Mouse (Mus musculus): Measurements from ENCODE around the gene Copz2.
"Not testable (repeated sequence)": the region's sequence is repeated elsewhere in the genome, so short reads cannot be mapped to it uniquely, and the experiment has no call there.

The Copz2 gene

DNA sequence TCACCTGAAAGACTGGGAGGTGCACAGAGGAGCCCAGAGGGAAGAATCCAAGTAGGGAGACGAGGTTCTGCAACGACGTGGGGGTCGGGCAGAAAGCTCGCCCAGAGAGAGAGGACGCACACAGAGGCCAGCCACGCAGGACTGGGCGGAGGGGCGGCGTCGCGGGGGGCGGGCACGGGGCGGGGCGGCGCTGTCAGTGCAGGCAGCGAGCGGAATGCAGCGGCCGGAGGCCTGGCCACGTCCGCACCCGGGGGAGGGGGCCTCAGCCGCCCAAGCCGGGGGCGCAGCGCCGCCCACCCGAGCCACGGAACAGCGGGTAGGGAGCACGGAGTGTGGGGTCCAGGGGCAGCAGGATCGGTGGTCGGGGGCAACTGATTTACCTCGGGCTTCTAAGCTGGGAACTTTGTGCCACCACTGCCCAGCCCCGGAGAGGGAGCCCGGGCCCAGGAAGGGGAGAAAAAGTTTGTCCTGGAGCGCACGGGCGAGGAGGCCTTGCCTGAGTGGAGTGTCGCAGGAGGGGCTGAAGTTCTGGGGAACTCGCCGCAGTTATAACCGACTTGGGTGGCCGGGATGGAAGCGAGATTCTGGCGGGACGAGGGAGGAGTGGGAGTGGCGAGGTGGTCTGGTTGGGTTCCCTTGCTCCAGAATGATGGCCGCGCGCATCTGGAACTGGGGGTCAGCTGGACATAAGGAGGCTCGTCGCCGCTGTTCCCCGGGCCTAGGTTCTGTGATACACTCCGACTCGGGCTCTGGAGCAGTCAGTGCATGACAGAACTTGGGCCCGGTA is at the start of gene Copz2:
Copz2 (plus strand) TSS at position 190 of the 787 bp plus-strand sequence.
- DNase-seq (ENCODE audit: low spot score in 2 of 2) = peak; percentile 61 to 65

- DNase-seq (ENCODE audit: low spot score in 2 of 2) = no peak
Observed at GRCm38 (mm10) chr11:96805606-96806005, 44.1 kb upstream of the Copz2 start.

- no peak for DNase-seq (ENCODE audit: low spot score in 2 of 2)
Observed at GRCm38 (mm10) chr11:96808066-96808465, 41.6 kb upstream of the Copz2 start.

GRCm38 (mm10) chr11:96809562-96810235 is 40.0 kb upstream of the Copz2 start:
- DNase-seq (ENCODE audit: low spot score in 2 of 2) = no peak

DNA sequence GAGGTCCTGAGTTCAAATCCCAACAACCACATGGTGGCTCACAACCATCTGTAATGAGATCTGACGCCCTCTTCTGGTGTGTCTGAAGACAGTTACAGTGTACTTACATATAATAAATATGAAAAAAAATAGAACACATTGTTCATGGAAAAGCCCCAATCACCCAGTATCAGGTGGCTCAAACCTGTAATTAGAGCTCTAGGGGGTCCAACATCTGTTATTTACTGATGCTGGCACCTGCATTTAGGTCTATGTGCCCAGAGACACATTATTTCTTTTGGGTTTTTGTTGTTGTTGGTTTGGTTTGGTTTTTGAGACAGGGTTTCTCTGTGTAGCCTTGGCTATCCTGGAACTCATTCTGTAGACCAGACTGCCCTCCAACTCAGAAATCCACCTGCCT is 38.5 kb upstream of the Copz2 start:
- not testable (repeated sequence) for DNase-seq (ENCODE audit: low spot score in 2 of 2)

DNA sequence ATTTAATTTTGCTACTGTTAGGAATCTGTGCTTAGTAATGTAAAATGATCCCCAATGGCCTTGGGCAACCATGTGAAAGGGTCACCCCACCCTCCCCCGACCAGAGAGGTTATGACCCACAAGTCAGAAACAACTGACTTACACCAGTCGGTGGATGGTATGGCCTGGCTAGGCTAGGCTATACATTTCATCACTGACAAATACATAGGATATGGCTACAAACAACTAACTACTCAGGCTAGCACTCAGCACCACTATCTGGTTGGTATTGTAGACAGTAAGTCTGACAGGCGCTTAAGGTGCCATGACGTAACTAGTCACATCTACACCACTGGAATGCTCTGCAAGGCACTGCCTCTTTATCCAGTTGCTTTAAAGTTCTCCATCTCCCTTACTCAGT is 36.2 kb upstream of the Copz2 start:
- no peak for DNase-seq (ENCODE audit: low spot score in 2 of 2)

DNA sequence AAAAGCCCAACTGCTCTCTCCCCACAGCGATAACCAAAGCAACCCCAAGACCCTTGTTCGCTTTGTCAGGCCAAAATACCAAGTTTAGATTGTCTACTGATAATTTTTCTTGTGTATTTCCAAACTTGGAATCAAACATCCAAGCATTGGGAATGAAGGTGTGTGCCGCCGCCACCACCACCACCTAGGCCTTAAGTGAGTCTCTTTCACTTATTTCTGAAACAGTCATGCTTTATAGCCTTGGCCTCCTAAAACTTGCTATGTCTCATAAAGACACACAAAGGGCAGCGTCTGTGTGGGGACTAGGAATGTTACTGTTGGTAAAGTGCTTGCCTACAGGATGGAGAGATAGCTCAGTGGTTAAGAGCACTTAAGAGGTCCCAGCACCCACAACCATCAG is 35.8 kb upstream of the Copz2 start:
- DNase-seq (ENCODE audit: low spot score in 2 of 2) = no peak

GRCm38 (mm10) chr11:96814443-96814842 is 35.2 kb upstream of the Copz2 start:
- no peak for DNase-seq (ENCODE audit: low spot score in 2 of 2)

- no peak for DNase-seq (ENCODE audit: low spot score in 2 of 2)
Observed at GRCm38 (mm10) chr11:96815895-96816294, 33.8 kb upstream of the Copz2 start.

DNA sequence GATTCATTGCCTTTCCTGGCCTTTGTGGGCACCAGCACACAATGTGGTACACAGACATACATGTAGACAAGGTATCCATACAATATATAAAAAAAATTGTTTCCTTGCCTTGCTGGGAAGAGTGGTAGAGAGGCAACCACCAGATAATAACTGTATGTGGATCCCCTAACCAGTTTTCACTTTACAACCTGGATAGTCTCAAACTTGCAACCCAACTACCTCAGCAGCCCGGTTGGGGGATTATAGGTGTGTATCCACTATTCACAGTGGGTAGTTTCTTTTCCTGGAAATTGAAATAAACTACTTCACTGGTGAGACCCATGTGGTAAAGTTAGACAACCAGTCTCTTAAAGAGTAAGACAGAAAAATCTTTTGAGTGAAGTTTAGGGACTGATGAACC is 33.2 kb upstream of the Copz2 start:
- DNase-seq (ENCODE audit: low spot score in 2 of 2) = no peak

DNA sequence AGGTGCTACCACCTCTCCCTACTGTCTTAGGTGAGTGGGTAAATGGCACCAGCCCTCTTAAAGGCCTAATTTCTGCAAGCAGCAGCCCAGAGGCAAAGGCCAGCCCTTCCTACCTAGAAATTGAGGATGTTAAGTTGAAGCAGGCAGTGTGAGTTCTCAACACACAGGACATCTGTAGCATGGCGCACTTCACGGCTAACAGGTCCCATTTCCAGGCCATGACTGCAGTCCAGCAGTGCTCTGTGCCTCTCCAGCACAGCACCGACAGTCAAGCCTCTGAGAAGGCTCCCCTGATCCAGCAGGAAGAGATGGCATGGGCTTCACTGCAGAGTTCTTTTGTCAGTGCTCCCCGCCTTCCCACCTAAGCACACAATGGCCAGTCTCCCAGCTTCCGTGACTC is 32.7 kb upstream of the Copz2 start:
- no peak for DNase-seq (ENCODE audit: low spot score in 2 of 2)

DNA sequence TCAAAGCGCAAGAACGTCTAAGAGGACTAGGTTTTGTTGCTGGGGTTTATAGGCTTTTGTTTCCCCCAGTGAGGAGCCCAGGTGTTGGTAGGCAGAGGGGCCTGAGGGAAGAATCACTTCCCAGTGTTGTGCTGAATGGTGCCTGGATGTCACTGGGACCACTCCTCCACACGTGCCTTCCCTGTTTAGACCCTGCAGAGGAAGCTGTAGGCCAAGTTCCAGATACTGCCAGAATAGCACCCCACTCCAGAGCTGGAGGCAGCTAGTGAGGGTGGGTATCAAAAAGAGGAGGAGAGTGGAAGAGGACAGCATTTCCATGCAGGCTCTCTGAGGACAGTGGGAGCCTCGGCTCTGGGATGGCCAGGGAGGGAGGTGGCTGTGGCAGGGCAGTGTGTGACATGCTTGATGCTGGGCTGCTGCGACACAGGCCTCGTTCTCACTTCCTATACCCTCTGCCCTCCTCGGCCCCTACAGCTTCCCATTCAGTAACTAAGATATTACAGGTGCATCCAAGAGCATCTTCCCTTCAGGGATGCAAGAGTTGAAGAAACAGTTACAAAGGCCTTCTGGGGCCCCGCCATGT is 31.5 kb upstream of the Copz2 start:
- DNase-seq (ENCODE audit: low spot score in 2 of 2) = no peak

DNA sequence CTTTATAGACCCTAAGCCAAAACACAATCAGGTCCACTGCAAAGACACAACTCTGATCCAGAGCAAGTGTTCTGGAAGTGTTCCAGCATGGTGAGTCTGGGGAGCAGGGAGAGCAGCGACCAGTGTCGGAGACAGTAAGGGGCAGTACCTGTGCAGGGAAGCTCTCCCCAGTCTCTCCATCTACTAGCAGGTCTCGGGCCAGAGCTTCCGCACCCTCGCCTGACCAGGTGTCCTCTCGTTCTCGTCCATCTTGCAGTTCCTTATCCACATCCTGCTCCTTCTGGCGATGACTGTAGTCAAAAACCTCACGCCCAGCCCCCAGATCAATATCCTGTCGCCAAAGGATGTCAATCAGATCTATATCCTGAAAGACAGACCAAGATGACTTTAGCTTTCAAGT is 27.7 kb upstream of the Copz2 start:
- no peak for DNase-seq (ENCODE audit: low spot score in 2 of 2)

GRCm38 (mm10) chr11:96822675-96823470 is 26.8 kb upstream of the Copz2 start:
- DNase-seq (ENCODE audit: low spot score in 2 of 2) = peak in 1 of 2 experiments; percentile 10

- DNase-seq (ENCODE audit: low spot score in 2 of 2) = peak in 1 of 2 experiments; percentile 9
Observed at GRCm38 (mm10) chr11:96823471-96823837, 26.2 kb upstream of the Copz2 start.

- peak; percentile 85 for DNase-seq (ENCODE audit: low spot score in 2 of 2)
Observed at GRCm38 (mm10) chr11:96823880-96824782, 25.5 kb upstream of the Copz2 start.

GRCm38 (mm10) chr11:96824783-96825495 is 24.7 kb upstream of the Copz2 start:
- peak; percentile 81 to 86 for DNase-seq (ENCODE audit: low spot score in 2 of 2)

DNA sequence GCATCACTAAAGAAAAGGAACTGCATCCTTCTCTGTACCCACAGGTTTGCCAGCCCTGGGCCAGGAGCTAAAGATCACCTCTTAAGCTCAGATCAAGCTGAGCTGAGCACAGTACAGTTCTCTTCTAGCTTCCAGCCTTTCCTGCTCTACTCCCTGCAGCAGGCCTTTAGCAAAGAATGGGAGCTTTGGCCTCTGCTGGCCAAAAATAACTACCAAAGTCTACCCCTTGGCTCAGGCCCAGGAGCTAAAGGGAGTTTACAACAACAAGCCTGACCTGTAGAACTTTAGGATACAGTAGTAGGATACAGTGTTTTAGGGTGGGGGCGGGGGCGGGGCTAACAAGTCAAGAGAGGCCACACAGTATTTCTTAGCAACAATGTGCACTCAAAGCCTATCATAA is 23.2 kb upstream of the Copz2 start:
- DNase-seq (ENCODE audit: low spot score in 2 of 2) = peak in 1 of 2 experiments; percentile 45

DNA sequence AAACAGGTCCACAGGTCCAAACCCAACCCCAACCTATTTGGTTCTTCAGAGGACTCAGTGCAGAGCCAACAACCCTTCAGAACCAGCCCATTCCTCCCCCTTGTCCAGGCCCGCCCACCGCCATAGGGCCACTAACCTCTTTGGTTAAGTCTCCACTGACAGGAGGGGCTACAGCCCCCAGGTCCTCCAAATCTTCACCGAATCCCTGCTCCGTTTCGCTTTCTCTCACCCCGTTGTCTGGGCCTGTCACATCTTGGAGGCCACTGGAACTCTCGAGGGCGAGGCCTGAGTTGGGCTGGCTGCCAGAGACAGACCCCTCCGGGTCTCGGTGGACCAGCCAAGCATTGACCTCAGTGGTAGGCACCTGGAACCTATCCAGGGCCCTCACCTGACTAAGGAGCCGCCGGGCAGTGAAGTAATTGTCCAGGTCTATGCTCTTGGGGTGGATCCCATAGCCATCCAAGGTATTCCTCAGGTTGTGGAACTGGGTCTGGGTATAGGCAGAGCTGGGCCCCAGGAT is 22.5 kb upstream of the Copz2 start:
- peak in 1 of 2 experiments; percentile 8 for DNase-seq (ENCODE audit: low spot score in 2 of 2)

- peak in 1 of 2 experiments; percentile 17 for DNase-seq (ENCODE audit: low spot score in 2 of 2)
Observed at GRCm38 (mm10) chr11:96827917-96828316, 21.8 kb upstream of the Copz2 start.

Measured in heart, adult 9 months (tissue).